Mouse (Mus musculus): ENCODE measurements around the gene Pacs1. TPM values are rescaled to one million over a fixed set of nuclear protein-coding genes. Genes with fewer than 3 reads are reported as not detected.
A peak's percentile ranks its signal among the peaks of the same experiment; 100 is the strongest.
"Not testable (repeated sequence)": the region's sequence is repeated elsewhere in the genome, so short reads cannot be mapped to it uniquely, and the experiment has no call there.

Gene Pacs1
- polyA plus RNA-seq, 1 experiment: 40.6 TPM

DNA sequence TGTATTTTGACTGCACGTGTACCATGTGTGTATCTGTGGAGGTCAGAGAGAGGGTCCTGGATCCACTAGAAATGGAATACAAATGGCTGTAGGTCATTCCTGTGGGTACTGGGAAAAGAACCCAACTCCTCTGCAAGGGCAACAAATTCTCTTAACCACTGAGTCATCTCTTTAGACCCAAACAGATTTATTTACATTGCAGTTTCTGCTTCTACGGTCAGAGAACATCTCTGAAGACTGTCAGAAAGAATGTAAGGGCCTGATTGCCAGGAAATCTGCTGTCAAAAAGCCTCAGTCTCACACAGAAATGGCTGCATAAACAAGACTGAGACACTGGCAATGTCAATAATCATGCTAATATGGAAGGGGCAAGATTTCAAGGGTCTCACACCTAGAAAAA lies 51.0 kb downstream of the Pacs1 start:
- WGBS: 60% methylated on average over 2 of the region's 2 CpGs
- peaks cover 5% of the 10 kb centered on the region; the same call in 1 of the 2 replicates for H3K4me1 ChIP-seq (ENCODE audit: control insufficient read depth, insufficient read depth, low read length)
- TF ChIP-seq POLR2A (IDR thresholded peaks at IDR 0.05; ENCODE audit: borderline replicate concordance, extremely low read depth, low read depth, low read length) (no peak), CTCF (IDR thresholded peaks at IDR 0.05; ENCODE audit: insufficient read depth, low read length) (no peak)
- no peak overlapping the region for H3K4me3 ChIP-seq (replicated peaks; ENCODE audit: extremely low read depth, low read depth, low read length)
- DNase-seq: no peak

DNA sequence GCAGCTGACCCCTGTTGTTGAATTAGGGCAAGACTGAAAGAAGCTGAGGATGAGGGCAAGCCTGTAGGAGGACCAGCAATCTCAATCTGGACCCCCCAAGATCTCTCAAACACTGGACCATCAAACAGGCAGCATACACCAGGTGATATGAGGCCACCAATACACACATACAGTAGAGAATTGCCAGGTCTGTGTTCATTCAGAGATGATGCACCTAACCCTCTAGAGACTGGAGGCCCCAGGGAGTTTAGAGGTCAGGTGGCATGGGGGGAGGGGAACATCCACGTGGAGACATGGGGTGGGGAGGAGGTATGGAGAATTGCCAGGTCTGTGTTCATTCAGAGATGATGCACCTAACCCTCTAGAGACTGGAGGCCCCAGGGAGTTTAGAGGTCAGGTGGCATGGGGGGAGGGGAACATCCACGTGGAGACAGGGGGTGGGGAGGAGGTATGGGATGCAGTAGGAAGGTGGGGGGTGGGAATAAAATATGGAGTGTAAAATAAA lies 51.6 kb downstream of the Pacs1 start:
- 24% methylated on average over 2 of the region's 2 CpGs for WGBS
- not testable (repeated sequence) for DNase-seq; H3K4me1 ChIP-seq (ENCODE audit: control insufficient read depth, insufficient read depth, low read length); H3K4me3 ChIP-seq (replicated peaks; ENCODE audit: extremely low read depth, low read depth, low read length)

GRCm38 (mm10) chr19:5220389-5220788 lies 52.5 kb downstream of the Pacs1 start:
- DNase-seq: no peak
- Histone ChIP-seq H3K4me1 (ENCODE audit: control insufficient read depth, insufficient read depth, low read length) (peaks cover 1% of the 10 kb centered on the region; the same call in 1 of the 2 replicates), H3K4me3 (replicated peaks; ENCODE audit: extremely low read depth, low read depth, low read length) (no peak overlapping the region)
- no peak for TF ChIP-seq POLR2A (IDR thresholded peaks at IDR 0.05; ENCODE audit: borderline replicate concordance, extremely low read depth, low read depth, low read length)
- no peak for TF ChIP-seq CTCF (IDR thresholded peaks at IDR 0.05; ENCODE audit: insufficient read depth, low read length)
- WGBS: 83% methylated on average over 3 of the region's 3 CpGs

- TF ChIP-seq POLR2A (IDR thresholded peaks at IDR 0.05; ENCODE audit: borderline replicate concordance, extremely low read depth, low read depth, low read length) (no peak), CTCF (IDR thresholded peaks at IDR 0.05; ENCODE audit: insufficient read depth, low read length) (no peak)
- Histone ChIP-seq H3K4me3 (replicated peaks; ENCODE audit: extremely low read depth, low read depth, low read length) (no peak overlapping the region), H3K4me1 (ENCODE audit: control insufficient read depth, insufficient read depth, low read length) (peaks cover 6% of the 10 kb centered on the region; the same call in 1 of the 2 replicates)
- 71% methylated on average over 2 of the region's 2 CpGs for WGBS
- DNase-seq: no peak
Observed at GRCm38 (mm10) chr19:5201691-5202090, 71.2 kb downstream of the Pacs1 start.

DNA sequence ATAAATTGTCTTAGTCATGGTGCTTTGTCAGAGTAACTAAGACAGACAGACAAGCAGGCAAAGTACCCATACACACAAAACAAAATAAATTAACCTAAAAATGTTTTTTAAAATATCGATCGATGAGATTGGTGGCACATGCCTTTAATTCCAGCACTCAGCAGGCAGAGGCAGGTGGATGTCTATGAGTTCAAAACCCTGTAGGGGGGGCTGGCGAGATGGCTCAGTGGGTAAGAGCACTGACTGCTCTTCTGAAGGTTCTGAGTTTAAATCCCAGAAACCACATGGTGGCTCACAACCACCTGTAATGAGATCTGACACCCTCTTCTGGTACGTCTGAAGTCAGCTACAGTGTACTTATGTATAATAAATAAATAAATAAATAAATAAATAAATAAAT lies 72.3 kb downstream of the Pacs1 start:
- WGBS: 94% methylated on average over 4 of the region's 4 CpGs
- not testable (repeated sequence) for H3K4me1 ChIP-seq (ENCODE audit: control insufficient read depth, insufficient read depth, low read length); DNase-seq; H3K4me3 ChIP-seq (replicated peaks; ENCODE audit: extremely low read depth, low read depth, low read length)

DNA sequence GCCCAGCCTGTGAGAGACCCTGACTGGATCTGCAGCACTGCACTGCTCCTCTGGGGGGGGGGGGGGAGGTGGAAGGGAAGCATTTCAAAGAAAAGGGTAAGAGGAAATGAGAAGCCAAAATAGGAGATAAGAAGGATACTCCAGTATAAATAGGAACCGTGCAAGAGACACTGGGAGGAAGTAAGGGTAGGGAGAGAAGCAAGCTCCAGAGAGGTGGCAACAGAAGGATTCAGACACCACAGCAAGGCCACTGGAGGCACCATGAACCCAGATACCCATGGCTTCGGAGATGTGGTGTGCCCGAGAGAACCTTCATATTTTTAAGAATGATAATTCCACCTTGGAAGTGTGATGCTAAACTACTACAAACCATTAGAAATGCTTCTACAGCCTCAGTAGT lies 74.4 kb downstream of the Pacs1 start:
- WGBS: 41% methylated on average over 3 of the region's 3 CpGs
- peaks cover 9% of the 10 kb centered on the region for H3K4me1 ChIP-seq (ENCODE audit: control insufficient read depth, insufficient read depth, low read length)
- H3K4me3 ChIP-seq (replicated peaks; ENCODE audit: extremely low read depth, low read depth, low read length): no peak overlapping the region
- TF ChIP-seq POLR2A (IDR thresholded peaks at IDR 0.05; ENCODE audit: borderline replicate concordance, extremely low read depth, low read depth, low read length): no peak
- no peak for TF ChIP-seq CTCF (IDR thresholded peaks at IDR 0.05; ENCODE audit: insufficient read depth, low read length)
- DNase-seq: no peak

GRCm38 (mm10) chr19:5195417-5196035 lies 77.4 kb downstream of the Pacs1 start:
- Histone ChIP-seq H3K4me1 (ENCODE audit: control insufficient read depth, insufficient read depth, low read length) (peaks cover 9% of the 10 kb centered on the region), H3K4me3 (replicated peaks; ENCODE audit: extremely low read depth, low read depth, low read length) (no peak overlapping the region)
- 48% methylated on average over 7 of the region's 7 CpGs for WGBS
- DNase-seq: peak; percentile 15
- no peak for TF ChIP-seq CTCF (IDR thresholded peaks at IDR 0.05; ENCODE audit: insufficient read depth, low read length)
- TF ChIP-seq POLR2A (IDR thresholded peaks at IDR 0.05; ENCODE audit: borderline replicate concordance, extremely low read depth, low read depth, low read length): no peak

- no peak for DNase-seq
- H3K4me1 ChIP-seq (ENCODE audit: control insufficient read depth, insufficient read depth, low read length): peaks cover 3% of the 10 kb centered on the region
- TF ChIP-seq CTCF (IDR thresholded peaks at IDR 0.05; ENCODE audit: insufficient read depth, low read length) (no peak), POLR2A (IDR thresholded peaks at IDR 0.05; ENCODE audit: borderline replicate concordance, extremely low read depth, low read depth, low read length) (no peak)
Observed at GRCm38 (mm10) chr19:5192397-5192796, 80.5 kb downstream of the Pacs1 start.

DNA sequence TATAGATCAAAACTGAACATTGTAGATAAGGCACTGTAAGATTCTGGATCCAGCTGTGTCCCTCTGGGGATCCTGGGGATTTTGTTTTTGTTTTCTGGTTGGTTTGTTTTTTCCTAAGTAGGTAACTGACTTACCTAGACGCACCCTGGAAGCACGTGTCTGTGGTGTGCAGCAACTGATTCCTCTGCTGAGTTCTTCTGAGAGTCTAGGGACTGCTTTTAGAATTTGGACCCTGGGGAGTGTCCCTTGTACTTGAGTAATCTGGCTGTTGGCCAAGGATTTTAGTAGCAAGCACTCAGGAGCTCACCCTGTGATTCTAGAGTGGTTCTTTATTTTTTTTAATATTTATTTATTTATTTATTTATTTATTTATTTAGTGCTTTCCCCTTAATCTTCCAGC lies 85.5 kb downstream of the Pacs1 start:
- no peak for DNase-seq
- 76% methylated on average over 2 of the region's 2 CpGs for WGBS
- TF ChIP-seq CTCF (IDR thresholded peaks at IDR 0.05; ENCODE audit: insufficient read depth, low read length) (no peak), POLR2A (IDR thresholded peaks at IDR 0.05; ENCODE audit: borderline replicate concordance, extremely low read depth, low read depth, low read length) (no peak)
- no peaks in the 10 kb centered on the region; the same call in 1 of the 2 replicates for H3K4me1 ChIP-seq (ENCODE audit: control insufficient read depth, insufficient read depth, low read length)
- no peak overlapping the region for H3K4me3 ChIP-seq (replicated peaks; ENCODE audit: extremely low read depth, low read depth, low read length)

More at GRCm38 (mm10) chr19:5192397-5192796, 80.5 kb downstream of the Pacs1 start:
- no peak overlapping the region for H3K4me3 ChIP-seq (replicated peaks; ENCODE audit: extremely low read depth, low read depth, low read length)

DNA sequence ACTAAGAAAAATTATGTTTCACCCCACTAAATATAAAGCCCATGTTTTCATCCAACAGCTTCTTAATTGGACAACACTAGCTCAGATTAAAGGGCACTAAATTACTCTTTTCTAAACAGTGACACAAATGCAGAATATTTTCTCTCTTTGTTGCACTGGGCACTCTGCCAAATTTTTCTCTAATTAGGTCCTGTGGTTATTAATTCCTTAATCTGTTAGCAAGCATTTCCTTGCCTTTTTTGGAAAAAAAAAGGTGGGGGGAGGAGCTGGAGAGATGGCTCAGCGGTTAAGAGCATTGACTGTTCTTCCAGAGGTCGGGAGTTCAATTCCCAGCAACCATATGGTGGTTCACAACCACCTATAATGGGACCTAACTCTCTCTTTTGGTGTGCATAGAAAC lies 91.0 kb downstream of the Pacs1 start:
- no peak for DNase-seq
- H3K4me3 ChIP-seq (replicated peaks; ENCODE audit: extremely low read depth, low read depth, low read length): no peak overlapping the region
- H3K4me1 ChIP-seq (ENCODE audit: control insufficient read depth, insufficient read depth, low read length): no peaks in the 10 kb centered on the region; the same call in 1 of the 2 replicates
- TF ChIP-seq POLR2A (IDR thresholded peaks at IDR 0.05; ENCODE audit: borderline replicate concordance, extremely low read depth, low read depth, low read length) (no peak), CTCF (IDR thresholded peaks at IDR 0.05; ENCODE audit: insufficient read depth, low read length) (no peak)
- WGBS: 72% methylated on average over 2 of the region's 2 CpGs
